Mouse (Mus musculus): Measurements from ENCODE around the gene Dynlrb2. TPM values are rescaled to one million over a fixed set of nuclear protein-coding genes. Genes with fewer than 3 reads are reported as not detected.

Gene Dynlrb2
- polyA plus RNA-seq, 1 experiment: not detected

DNA sequence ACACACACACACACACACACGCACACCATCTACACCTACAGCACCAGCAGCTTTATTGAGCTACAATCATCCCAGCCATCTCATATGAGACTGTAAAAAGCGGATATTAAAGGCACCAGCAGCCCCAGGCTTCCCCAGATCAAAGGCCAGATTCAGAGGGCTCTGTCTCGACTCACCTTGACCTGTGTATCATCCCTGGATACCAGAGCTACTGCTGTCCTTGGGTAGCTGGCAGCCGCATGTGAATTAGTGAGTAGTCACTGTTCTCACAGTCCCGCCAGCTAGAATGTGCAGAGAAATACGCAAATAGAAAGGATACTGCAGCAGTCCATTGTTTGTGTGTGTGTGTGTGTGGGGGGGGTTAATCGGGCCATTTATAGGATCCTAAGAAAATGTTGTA, 24.0 kb downstream of the Dynlrb2 start:
- no peak for TF ChIP-seq TAL1 (IDR thresholded peaks at IDR 0.05; ENCODE audit: low read length)
- no peak for TF ChIP-seq GATA1 (IDR thresholded peaks at IDR 0.05; ENCODE audit: low read length)
- Histone ChIP-seq H3K4me1 (ENCODE audit: control insufficient read depth) (no peaks in the 10 kb centered on the region), H3K9me3 (ENCODE audit: control insufficient read depth, low read length) (0 out of 2 replicates have a peak, but pooled peaks cover 8% of the 10 kb centered on the region), H3K4me3 (replicated peaks) (no peak overlapping the region), H3K27me3 (ENCODE audit: control insufficient read depth) (no peaks in the 10 kb centered on the region), H3K36me3 (ENCODE audit: control insufficient read depth) (no peaks in the 10 kb centered on the region)

DNA sequence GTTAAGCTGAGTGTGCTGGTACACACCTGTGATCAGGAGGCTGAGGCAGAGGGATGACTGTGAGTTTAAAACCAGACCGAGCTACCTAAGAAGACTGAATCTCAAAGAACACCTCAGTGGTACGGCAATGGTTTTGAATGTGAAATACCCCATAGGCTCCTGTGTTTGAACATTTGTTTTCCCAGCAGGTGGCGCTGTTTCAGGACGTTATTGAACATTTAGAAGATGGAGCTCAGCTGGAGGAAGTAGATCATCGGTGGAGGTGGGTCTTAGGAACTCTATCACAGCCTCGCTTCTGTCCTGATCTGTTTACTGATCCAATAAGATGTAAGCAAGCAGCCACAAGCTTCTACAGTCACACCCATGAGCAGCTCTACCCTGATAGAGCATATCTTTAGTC, 28.3 kb downstream of the Dynlrb2 start:
- H3K4me3 ChIP-seq (replicated peaks): no peak overlapping the region
- no peaks in the 10 kb centered on the region for H3K36me3 ChIP-seq (ENCODE audit: control insufficient read depth)
- no peaks in the 10 kb centered on the region for H3K27me3 ChIP-seq (ENCODE audit: control insufficient read depth)
- H3K9me3 ChIP-seq (ENCODE audit: control insufficient read depth, low read length): peaks cover 21% of the 10 kb centered on the region
- no peak for TF ChIP-seq TAL1 (IDR thresholded peaks at IDR 0.05; ENCODE audit: low read length)
- TF ChIP-seq GATA1 (IDR thresholded peaks at IDR 0.05; ENCODE audit: low read length): no peak
- H3K4me1 ChIP-seq (ENCODE audit: control insufficient read depth): no peaks in the 10 kb centered on the region

DNA sequence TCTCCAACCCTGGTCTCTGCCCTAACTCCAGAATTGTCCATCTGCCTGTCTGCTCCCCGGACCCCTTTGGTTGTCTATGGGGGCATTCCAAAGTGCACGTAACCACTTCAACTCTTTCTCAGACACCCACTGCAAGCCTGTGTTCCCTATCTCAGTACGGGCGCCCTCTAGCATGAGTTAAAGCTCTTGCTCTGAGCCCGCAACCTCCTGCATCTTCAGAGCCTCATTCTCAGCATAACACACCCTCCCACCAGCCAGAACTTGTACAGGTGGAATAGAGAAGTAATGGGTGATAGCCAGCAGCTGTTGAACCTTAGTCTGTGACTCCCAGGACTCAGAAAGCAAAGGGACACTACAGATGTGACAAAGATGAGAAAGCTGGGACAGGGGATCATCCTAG, 32.0 kb downstream of the Dynlrb2 start:
- no peak for TF ChIP-seq GATA1 (IDR thresholded peaks at IDR 0.05; ENCODE audit: low read length)
- TF ChIP-seq TAL1 (IDR thresholded peaks at IDR 0.05; ENCODE audit: low read length): no peak
- H3K27me3 ChIP-seq (ENCODE audit: control insufficient read depth): no peaks in the 10 kb centered on the region
- H3K4me3 ChIP-seq (replicated peaks): no peak overlapping the region
- H3K9me3 ChIP-seq (ENCODE audit: control insufficient read depth, low read length): peaks cover 31% of the 10 kb centered on the region
- H3K4me1 ChIP-seq (ENCODE audit: control insufficient read depth): no peaks in the 10 kb centered on the region
- H3K36me3 ChIP-seq (ENCODE audit: control insufficient read depth): no peaks in the 10 kb centered on the region

DNA sequence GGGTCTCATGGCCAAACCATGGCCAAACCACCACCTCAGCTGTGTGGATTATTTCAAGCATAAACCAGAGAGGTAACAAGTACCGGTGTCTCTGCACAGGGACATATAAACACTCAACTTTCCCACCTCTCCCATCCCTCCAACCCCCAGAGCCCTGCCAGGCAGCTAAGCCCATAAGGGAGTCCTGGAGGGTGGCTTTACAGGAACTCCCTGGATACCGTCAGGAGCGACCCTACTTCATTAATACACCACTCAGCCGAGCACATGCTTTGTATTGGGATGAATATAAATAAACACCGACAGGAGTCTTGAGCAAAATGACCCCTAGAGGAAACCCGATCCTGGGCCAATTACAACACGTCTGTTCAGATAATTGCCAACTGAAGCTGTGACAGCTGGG, 34.0 kb downstream of the Dynlrb2 start:
- Histone ChIP-seq H3K4me3 (replicated peaks) (no peak overlapping the region), H3K27me3 (ENCODE audit: control insufficient read depth) (no peaks in the 10 kb centered on the region), H3K9me3 (ENCODE audit: control insufficient read depth, low read length) (peaks cover 28% of the 10 kb centered on the region), H3K36me3 (ENCODE audit: control insufficient read depth) (no peaks in the 10 kb centered on the region), H3K4me1 (ENCODE audit: control insufficient read depth) (no peaks in the 10 kb centered on the region)
- TF ChIP-seq GATA1 (IDR thresholded peaks at IDR 0.05; ENCODE audit: low read length): no peak
- TF ChIP-seq TAL1 (IDR thresholded peaks at IDR 0.05; ENCODE audit: low read length): no peak

DNA sequence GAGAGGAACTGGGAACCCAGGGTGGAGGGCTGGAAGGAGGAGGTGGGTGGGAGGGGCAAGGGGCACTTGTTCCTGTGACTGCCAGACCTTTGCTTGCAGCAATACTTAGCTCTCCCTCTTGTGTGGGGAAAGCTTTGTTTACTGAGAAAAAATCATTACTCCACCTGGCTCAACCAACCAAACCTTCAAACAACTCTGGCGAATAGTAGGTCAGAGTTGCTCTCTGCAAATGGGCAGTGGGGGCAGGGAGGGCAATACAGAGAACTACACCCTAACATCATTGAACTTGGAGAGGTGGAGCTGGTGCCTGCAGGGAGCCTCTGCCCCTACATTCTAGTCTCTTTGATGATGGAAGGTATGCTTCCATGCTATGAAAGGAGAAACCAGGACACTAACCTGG, 35.4 kb downstream of the Dynlrb2 start:
- no peaks in the 10 kb centered on the region for H3K27me3 ChIP-seq (ENCODE audit: control insufficient read depth)
- no peak overlapping the region for H3K4me3 ChIP-seq (replicated peaks)
- TF ChIP-seq GATA1 (IDR thresholded peaks at IDR 0.05; ENCODE audit: low read length) (no peak), TAL1 (IDR thresholded peaks at IDR 0.05; ENCODE audit: low read length) (no peak)
- H3K9me3 ChIP-seq (ENCODE audit: control insufficient read depth, low read length): peaks cover 25% of the 10 kb centered on the region
- H3K36me3 ChIP-seq (ENCODE audit: control insufficient read depth): no peaks in the 10 kb centered on the region
- H3K4me1 ChIP-seq (ENCODE audit: control insufficient read depth): no peaks in the 10 kb centered on the region

DNA sequence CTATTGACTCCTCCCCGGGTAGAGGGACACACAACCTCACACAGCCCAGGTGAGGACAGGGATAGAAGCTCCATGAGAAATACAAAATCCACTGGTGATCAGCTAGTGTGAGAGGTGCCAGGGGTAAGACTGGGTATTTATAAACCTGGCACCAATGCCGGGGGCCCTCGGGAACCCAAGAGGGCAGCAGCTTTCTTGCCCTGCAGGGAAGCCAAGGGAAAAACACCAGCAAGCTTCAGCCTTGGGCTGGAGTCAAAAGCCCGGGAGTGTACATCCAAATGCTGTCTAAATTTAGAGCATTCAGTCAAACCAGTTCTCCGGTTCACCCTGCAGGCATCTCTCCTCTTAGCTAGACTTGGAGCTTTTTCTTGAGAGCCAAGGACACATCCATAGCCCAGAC, 38.1 kb downstream of the Dynlrb2 start:
- TF ChIP-seq GATA1 (IDR thresholded peaks at IDR 0.05; ENCODE audit: low read length) (no peak), TAL1 (IDR thresholded peaks at IDR 0.05; ENCODE audit: low read length) (no peak)
- Histone ChIP-seq H3K36me3 (ENCODE audit: control insufficient read depth) (no peaks in the 10 kb centered on the region), H3K4me1 (ENCODE audit: control insufficient read depth) (no peaks in the 10 kb centered on the region), H3K9me3 (ENCODE audit: control insufficient read depth, low read length) (peaks cover 18% of the 10 kb centered on the region), H3K27me3 (ENCODE audit: control insufficient read depth) (no peaks in the 10 kb centered on the region), H3K4me3 (replicated peaks) (no peak overlapping the region)

DNA sequence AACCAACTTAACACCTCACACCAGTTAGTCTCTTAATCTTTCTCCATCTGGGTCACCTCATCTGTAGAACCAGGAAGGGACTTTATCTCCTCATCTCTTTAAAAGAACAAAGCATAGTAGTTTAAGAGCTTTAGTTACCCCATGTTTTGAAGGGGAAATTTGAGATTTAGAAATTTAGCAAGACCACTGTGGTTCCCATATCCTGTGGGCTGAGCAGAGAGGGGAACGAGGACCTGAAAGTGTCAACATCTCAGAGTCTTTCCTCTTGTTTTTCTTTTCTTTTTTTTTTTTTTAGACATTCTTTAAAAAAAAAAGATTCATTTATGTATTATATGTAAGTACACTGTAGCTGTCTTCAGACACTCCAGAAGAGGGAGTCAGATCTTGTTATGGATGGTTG, 38.6 kb downstream of the Dynlrb2 start:
- H3K9me3 ChIP-seq (ENCODE audit: control insufficient read depth, low read length): peaks cover 14% of the 10 kb centered on the region
- no peaks in the 10 kb centered on the region for H3K27me3 ChIP-seq (ENCODE audit: control insufficient read depth)
- no peak overlapping the region for H3K4me3 ChIP-seq (replicated peaks)
- no peaks in the 10 kb centered on the region for H3K36me3 ChIP-seq (ENCODE audit: control insufficient read depth)
- no peak for TF ChIP-seq TAL1 (IDR thresholded peaks at IDR 0.05; ENCODE audit: low read length)
- no peak for TF ChIP-seq GATA1 (IDR thresholded peaks at IDR 0.05; ENCODE audit: low read length)
- no peaks in the 10 kb centered on the region for H3K4me1 ChIP-seq (ENCODE audit: control insufficient read depth)

DNA sequence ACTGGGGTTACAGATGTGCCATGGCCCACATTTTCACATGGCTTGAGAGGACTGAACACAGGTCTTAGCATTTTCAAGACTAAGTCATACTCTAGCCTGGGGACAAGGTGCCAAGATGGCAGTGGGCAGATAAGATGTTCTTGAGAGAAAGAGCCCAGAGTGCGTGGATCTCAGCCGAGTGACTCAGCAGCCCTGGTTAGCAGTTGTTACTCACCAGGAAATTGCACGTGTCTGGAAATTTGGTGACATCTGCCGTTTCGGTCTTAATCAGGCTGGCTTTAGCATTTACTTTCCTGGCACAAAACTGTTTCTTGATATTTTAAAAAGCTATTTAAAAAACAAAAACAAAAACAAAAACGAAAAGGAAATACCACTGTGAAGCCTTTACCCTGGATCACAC, 47.5 kb downstream of the Dynlrb2 start:
- Histone ChIP-seq H3K27me3 (ENCODE audit: control insufficient read depth) (no peaks in the 10 kb centered on the region), H3K4me3 (replicated peaks) (no peak overlapping the region), H3K4me1 (ENCODE audit: control insufficient read depth) (no peaks in the 10 kb centered on the region), H3K9me3 (ENCODE audit: control insufficient read depth, low read length) (no peaks in the 10 kb centered on the region), H3K36me3 (ENCODE audit: control insufficient read depth) (no peaks in the 10 kb centered on the region)
- TF ChIP-seq TAL1 (IDR thresholded peaks at IDR 0.05; ENCODE audit: low read length) (no peak), GATA1 (IDR thresholded peaks at IDR 0.05; ENCODE audit: low read length) (no peak)

DNA sequence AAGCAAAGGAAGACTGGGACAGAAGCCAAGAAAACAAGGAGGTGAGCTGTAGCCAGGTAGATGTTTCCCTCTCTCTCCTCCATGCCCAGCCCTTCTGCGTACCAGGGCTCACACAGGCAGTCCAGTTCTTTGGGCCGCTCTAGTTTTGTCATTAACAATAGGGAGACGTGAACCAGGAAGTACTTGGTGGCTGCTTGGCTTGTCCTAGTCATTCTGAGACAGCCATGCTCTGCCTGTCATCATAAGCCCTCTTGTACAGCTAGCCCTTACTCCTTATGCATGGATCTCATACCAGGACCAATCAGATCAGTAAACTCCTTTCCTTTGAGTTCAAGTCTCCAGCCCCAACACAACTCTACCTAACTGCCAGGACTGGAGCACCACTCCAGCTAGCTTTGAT, 48.0 kb downstream of the Dynlrb2 start:
- Histone ChIP-seq H3K4me1 (ENCODE audit: control insufficient read depth) (no peaks in the 10 kb centered on the region), H3K9me3 (ENCODE audit: control insufficient read depth, low read length) (no peaks in the 10 kb centered on the region), H3K36me3 (ENCODE audit: control insufficient read depth) (no peaks in the 10 kb centered on the region), H3K27me3 (ENCODE audit: control insufficient read depth) (no peaks in the 10 kb centered on the region), H3K4me3 (replicated peaks) (no peak overlapping the region)
- TF ChIP-seq GATA1 (IDR thresholded peaks at IDR 0.05; ENCODE audit: low read length): no peak
- TF ChIP-seq TAL1 (IDR thresholded peaks at IDR 0.05; ENCODE audit: low read length): no peak

Other genes starting within 250 kb of the Dynlrb2 start
- gene Cdyl2, start 228.0 kb downstream of the Dynlrb2 start, polyA plus RNA-seq (2012): 0.03 and 0.10 TPM in 2 replicates